Mouse (Mus musculus) lung, embryonic 16.5 days (tissue): ENCODE measurements around the gene Wap. TPM values are rescaled to one million over a fixed set of nuclear protein-coding genes. Genes with fewer than 3 reads are reported as not detected.

ENCODE experiments used
- ATAC-seq: fragments of 200-750 bp; cut with Nextera tagmentation; 2 replicates; pipeline ENCODE4 v1.8.0; 2017; ENCODE audit warnings: low read depth, mild to moderate bottlenecking, moderate library complexity
- H3K27ac ChIP-seq: fragments of 300-500 bp; sonication (generic); 2 replicates; pipeline ENCODE4 v1.5.1; 2014; ENCODE audit warnings: mild to moderate bottlenecking, control low read depth, low read length
- H3K27me3 ChIP-seq: fragments of 300-500 bp; sonication (generic); 2 replicates; pipeline ENCODE4 v1.6.1; 2014; ENCODE audit warnings: low read depth, low read length, mixed read lengths; ENCODE audit not compliant: control insufficient read depth, insufficient read depth
- H3K36me3 ChIP-seq: fragments of 300-500 bp; sonication (generic); 2 replicates; pipeline ENCODE4 v1.6.1; 2014; ENCODE audit warnings: low read length; ENCODE audit not compliant: control insufficient read depth, insufficient read depth
- H3K4me1 ChIP-seq: fragments of 300-500 bp; sonication (generic); replicated peaks from 2 replicates; pipeline ENCODE4 v1.6.1; 2014; ENCODE audit warnings: low read length, mixed read lengths; ENCODE audit not compliant: control insufficient read depth, insufficient read depth
- H3K4me2 ChIP-seq: fragments of 300-500 bp; sonication (generic); 2 replicates; pipeline ENCODE4 v1.6.1; 2014; ENCODE audit warnings: low read depth, low read length, control low read depth
- H3K4me3 ChIP-seq: fragments of 300-500 bp; sonication (generic); 2 replicates; pipeline ENCODE4 v1.5.1; 2014; ENCODE audit warnings: mild to moderate bottlenecking, low read length, control low read depth
- H3K9ac ChIP-seq: fragments of 300-500 bp; sonication (generic); 2 replicates; pipeline ENCODE4 v1.6.1; 2014; ENCODE audit warnings: low read length, control low read depth
- H3K9me3 ChIP-seq: fragments of 300-500 bp; sonication (generic); 2 replicates; pipeline ENCODE4 v1.6.1; 2016; ENCODE audit warnings: low read length; ENCODE audit not compliant: control insufficient read depth
- WGBS: fragments of 180-500 bp; shearing (Covaris S2); extraction: QIAGEN DNeasy Blood & Tissue Kit; methylation state at CpG from one replicate; pipeline ENCODE4 v1.1.7; 2014; 5-methylcytosine and 5-hydroxymethylcytosine counted together
- polyA plus RNA-seq: library from polyadenylated mRNA; unstranded; fragments of >200 nt; fragmentation: Nextera tagmentation; extraction: Ambion mirVana; gene quantifications from 2 replicates; pipeline ENCODE4 v1.2.1, GENCODE M21; 2015

The Wap gene
- polyA plus RNA-seq, 1 experiment from 2014 or later = not detected

GRCm38 (mm10) chr11:6623704-6624103 lies 14.7 kb downstream of the Wap start:
- 86% methylated on average over 10 of the region's 10 CpGs for WGBS
- no peak for ATAC-seq
- Histone ChIP-seq H3K4me1 (peaks cover 20% of the 10 kb centered on the region), H3K27me3 (no peaks in the 10 kb centered on the region), H3K9me3 (no peaks in the 10 kb centered on the region), H3K27ac (no peak overlapping the region), H3K4me2 (no peak overlapping the region), H3K36me3 (peaks cover 32% of the 10 kb centered on the region), H3K4me3 (no peak overlapping the region), H3K9ac (no peak overlapping the region)

GRCm38 (mm10) chr11:6615250-6616205 lies 22.9 kb downstream of the Wap start:
- H3K9me3 ChIP-seq = no peaks in the 10 kb centered on the region

GRCm38 (mm10) chr11:6605491-6606399 lies 32.7 kb downstream of the Wap start, which contains the start of gene Nacad:
TSS of gene Nacad (minus strand) at chr11:6606053.
- 6% methylated on average over 33 of the region's 41 CpGs for WGBS
- Histone ChIP-seq H3K4me3 (peak within 1 kb of the TSS; percentile 46), H3K27me3 (peaks cover 19% of the 10 kb centered on the region), H3K4me1 (peaks cover 24% of the 10 kb centered on the region), H3K9ac (peak within 1 kb of the TSS; percentile 43; the same call in 1 of the 2 replicates), H3K27ac (no peak within 1 kb of the TSS), H3K36me3 (no peaks in the 10 kb centered on the region), H3K9me3 (no peaks in the 10 kb centered on the region), H3K4me2 (peak within 1 kb of the TSS; percentile 68)
- peak; percentile 32 for ATAC-seq

More at GRCm38 (mm10) chr11:6615250-6616205, 22.9 kb downstream of the Wap start:
- peaks cover 60% of the 10 kb centered on the region for H3K36me3 ChIP-seq
- no peak overlapping the region for H3K9ac ChIP-seq
- H3K4me3 ChIP-seq = no peak overlapping the region
- no peak for ATAC-seq
- 85% methylated on average over 12 of the region's 12 CpGs for WGBS
- no peak overlapping the region for H3K4me2 ChIP-seq
- no peaks in the 10 kb centered on the region for H3K27me3 ChIP-seq
- no peaks in the 10 kb centered on the region for H3K4me1 ChIP-seq
- H3K27ac ChIP-seq = no peak overlapping the region

GRCm38 (mm10) chr11:6605021-6605481 lies 33.4 kb downstream of the Wap start:
- no peak for ATAC-seq
- peaks cover 24% of the 10 kb centered on the region for H3K4me1 ChIP-seq
- H3K27me3 ChIP-seq = peaks cover 19% of the 10 kb centered on the region
- H3K36me3 ChIP-seq = no peaks in the 10 kb centered on the region
- WGBS = 17% methylated on average over 13 of the region's 13 CpGs
- peak overlapping the region; percentile 68 for H3K4me2 ChIP-seq
- H3K4me3 ChIP-seq = peak overlapping the region; percentile 46
- no peaks in the 10 kb centered on the region for H3K9me3 ChIP-seq
- peak overlapping the region; percentile 43; the same call in 1 of the 2 replicates for H3K9ac ChIP-seq
- no peak overlapping the region for H3K27ac ChIP-seq

- Histone ChIP-seq H3K9ac (no peak overlapping the region), H3K27ac (no peak overlapping the region), H3K9me3 (no peaks in the 10 kb centered on the region), H3K36me3 (no peaks in the 10 kb centered on the region), H3K4me2 (no peak overlapping the region), H3K4me1 (peaks cover 24% of the 10 kb centered on the region), H3K27me3 (peaks cover 19% of the 10 kb centered on the region), H3K4me3 (no peak overlapping the region; the same call in 1 of the 2 replicates)
- no peak for ATAC-seq
These were observed 33.9 kb downstream of the Wap start for GRCm38 (mm10) chr11:6604604-6604936.

GRCm38 (mm10) chr11:6603887-6604603 lies 34.4 kb downstream of the Wap start:
- H3K27me3 ChIP-seq = peaks cover 19% of the 10 kb centered on the region
- H3K9ac ChIP-seq = 0 out of 2 replicates have a peak overlapping the region, but pooled peaks have one; percentile 42
- no peak overlapping the region for H3K4me3 ChIP-seq
- peak; percentile 83 for ATAC-seq
- no peaks in the 10 kb centered on the region for H3K36me3 ChIP-seq
- H3K27ac ChIP-seq = no peak overlapping the region
- H3K9me3 ChIP-seq = no peaks in the 10 kb centered on the region
- H3K4me1 ChIP-seq = peaks cover 24% of the 10 kb centered on the region
- 11% methylated on average over 12 of the region's 12 CpGs for WGBS
- peak overlapping the region; percentile 39 for H3K4me2 ChIP-seq

- no peaks in the 10 kb centered on the region for H3K9me3 ChIP-seq
- H3K36me3 ChIP-seq = no peaks in the 10 kb centered on the region
- no peak overlapping the region for H3K9ac ChIP-seq
- no peak for ATAC-seq
- H3K4me1 ChIP-seq = peaks cover 32% of the 10 kb centered on the region
- H3K4me2 ChIP-seq = no peak overlapping the region
- H3K27me3 ChIP-seq = peaks cover 19% of the 10 kb centered on the region
- 63% methylated on average over 9 of the region's 9 CpGs for WGBS
- H3K4me3 ChIP-seq = no peak overlapping the region
- no peak overlapping the region for H3K27ac ChIP-seq
These were observed 35.2 kb downstream of the Wap start for GRCm38 (mm10) chr11:6603224-6603623.

- Histone ChIP-seq H3K4me1 (peaks cover 35% of the 10 kb centered on the region), H3K9ac (no peak overlapping the region), H3K36me3 (0 out of 2 replicates have a peak, but pooled peaks cover 3% of the 10 kb centered on the region), H3K27me3 (peaks cover 19% of the 10 kb centered on the region), H3K27ac (no peak overlapping the region), H3K4me3 (no peak overlapping the region), H3K4me2 (no peak overlapping the region), H3K9me3 (no peaks in the 10 kb centered on the region)
- WGBS = 80% methylated on average over 9 of the region's 9 CpGs
- no peak for ATAC-seq
These were observed 35.8 kb downstream of the Wap start for GRCm38 (mm10) chr11:6602662-6603061.
